Mouse (Mus musculus) CH12.LX (cell line): ENCODE measurements around the gene Adamts10.

Experiments used
- CHD2 ChIP-seq: IDR thresholded peaks from 2 replicates; pipeline ENCODE4 v1.6.1; 2011; ENCODE audit warnings: low read length, improper control_type of control experiment
- CTCF ChIP-seq, 2 experiments: IDR thresholded peaks in 1 of 2; conservative IDR thresholded peaks in 1 of 2; 2 replicates each; pipeline ENCODE4 v1.5.1; 2011 to 2012; ENCODE audit warnings: low read depth in 2 of 2, low read length in 2 of 2, improper control_type of control experiment in 1 of 2, inconsistent platforms in 1 of 2, mild to moderate bottlenecking in 1 of 2, moderate library complexity in 1 of 2
- EP300 ChIP-seq: IDR thresholded peaks from 2 replicates; pipeline ENCODE4 v1.6.1; 2011; ENCODE audit warnings: low read length, improper control_type of control experiment
- ETS1 ChIP-seq: conservative IDR thresholded peaks from 2 replicates; pipeline ENCODE4 v1.6.1; 2012; ENCODE audit warnings: low read depth, mild to moderate bottlenecking, inconsistent platforms, low read length, improper control_type of control experiment, moderate library complexity
- GABPA ChIP-seq: IDR thresholded peaks from 2 replicates; pipeline ENCODE4 v1.6.1; 2012; ENCODE audit warnings: low read depth, low read length, improper control_type of control experiment, inconsistent platforms; ENCODE audit not compliant: insufficient replicate concordance
- HCFC1 ChIP-seq: IDR thresholded peaks from 2 replicates; pipeline ENCODE4 v1.6.1; 2012; ENCODE audit warnings: low read depth, mild to moderate bottlenecking, inconsistent platforms, low read length, improper control_type of control experiment
- JUN ChIP-seq: IDR thresholded peaks from 2 replicates; pipeline ENCODE4 v1.6.1; 2011; ENCODE audit warnings: low read depth, mild to moderate bottlenecking, low read length, improper control_type of control experiment, moderate library complexity; ENCODE audit not compliant: insufficient read depth
- MAZ ChIP-seq: IDR thresholded peaks from 2 replicates; pipeline ENCODE4 v1.6.1; 2012; ENCODE audit warnings: low read depth, mild to moderate bottlenecking, inconsistent platforms, low read length, improper control_type of control experiment, moderate library complexity
- POLR2A ChIP-seq: IDR thresholded peaks from 2 replicates; pipeline ENCODE4 v1.6.1; 2011; ENCODE audit warnings: low read depth, mild to moderate bottlenecking, improper control_type of control experiment, low read length
- POLR2AphosphoS2 ChIP-seq: IDR thresholded peaks from 2 replicates; pipeline ENCODE4 v1.6.1; 2011; ENCODE audit warnings: low read depth, low read length, improper control_type of control experiment
- RCOR1 ChIP-seq: conservative IDR thresholded peaks from 2 replicates; pipeline ENCODE4 v1.6.1; 2012; ENCODE audit warnings: low read depth, mild to moderate bottlenecking, inconsistent platforms, low read length, improper control_type of control experiment
- TCF12 ChIP-seq: IDR thresholded peaks from 2 replicates; pipeline ENCODE4 v1.6.1; 2014; ENCODE audit warnings: low read depth, mild to moderate bottlenecking, inconsistent platforms, low read length, improper control_type of control experiment
- USF1 ChIP-seq: IDR thresholded peaks from 2 replicates; pipeline ENCODE4 v1.6.1; 2014; ENCODE audit warnings: low read depth, mild to moderate bottlenecking, inconsistent platforms, low read length, improper control_type of control experiment

- TF ChIP-seq HCFC1 (no peak), USF1 (no peak), EP300 (no peak), POLR2AphosphoS2 (no peak), RCOR1 (no peak), CHD2 (no peak), POLR2A (no peak), TCF12 (no peak), CTCF (conservative IDR thresholded peaks at IDR 0.05 in 1 of 2, IDR thresholded peaks at IDR 0.05 in 1 of 2; ENCODE audit: low read depth in 2 of 2, low read length in 2 of 2) (no peak), MAZ (no peak), GABPA (no peak), ETS1 (no peak), JUN (no peak)
Observed at GRCm38 (mm10) chr17:33526506-33526905, 2.5 kb downstream of the Adamts10 start.
